Mouse (Mus musculus): ENCODE data around the gene Tead2. TPM values are rescaled to one million over a fixed set of nuclear protein-coding genes. Genes with fewer than 3 reads are reported as not detected.
"Not testable (repeated sequence)": the region's sequence is repeated elsewhere in the genome, so short reads cannot be mapped to it uniquely, and the experiment has no call there.

Tead2 gene
- 10 to 100 TPM in 1 of 4 experiments, 1 to 10 TPM in 3; 6.2 to 10.4 (median 8.0) TPM for total RNA-seq (2022)

DNA sequence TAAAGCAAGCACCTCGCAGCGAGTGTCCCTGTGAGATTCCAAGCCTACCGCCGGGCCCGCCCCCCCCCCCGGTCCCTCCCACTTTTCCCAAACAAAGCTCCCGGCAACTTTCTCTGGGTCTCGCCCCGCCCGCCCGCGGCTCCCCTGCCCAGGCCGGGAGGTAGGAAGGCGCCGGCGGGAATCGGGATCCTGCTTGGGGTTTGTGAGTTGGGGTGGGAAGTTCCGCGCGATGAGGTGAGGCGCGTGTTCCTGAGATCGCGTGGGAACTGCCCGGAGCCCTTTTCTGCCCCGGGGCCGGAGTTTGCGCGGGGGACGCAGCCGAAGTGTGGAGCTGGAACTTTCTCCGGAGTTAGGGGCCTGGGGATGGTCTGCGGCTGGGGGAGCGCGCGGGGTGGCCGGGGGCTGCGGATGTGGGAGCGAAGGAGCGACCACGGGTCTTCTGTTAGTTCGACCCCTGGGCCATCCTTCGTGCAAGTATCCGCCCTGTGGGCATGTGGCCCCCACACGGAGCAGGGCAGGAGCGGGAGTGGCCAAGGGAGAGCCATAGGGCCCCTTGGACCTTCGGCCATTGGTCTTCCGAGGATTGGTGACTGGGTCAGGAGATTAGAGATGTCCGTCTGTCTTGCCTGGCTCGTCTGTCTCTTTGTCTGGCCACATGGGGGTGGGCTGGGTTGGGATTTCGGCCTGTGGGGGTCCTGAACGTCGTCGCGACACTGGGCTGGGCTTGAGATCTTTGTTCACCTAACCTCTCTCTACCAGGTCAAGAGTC, at the start of gene Tead2:
Tead2 (plus strand) TSS at position 81 of the 769 bp plus-strand sequence.
- DNase-seq (ENCODE audit: low spot score): no peak

DNA sequence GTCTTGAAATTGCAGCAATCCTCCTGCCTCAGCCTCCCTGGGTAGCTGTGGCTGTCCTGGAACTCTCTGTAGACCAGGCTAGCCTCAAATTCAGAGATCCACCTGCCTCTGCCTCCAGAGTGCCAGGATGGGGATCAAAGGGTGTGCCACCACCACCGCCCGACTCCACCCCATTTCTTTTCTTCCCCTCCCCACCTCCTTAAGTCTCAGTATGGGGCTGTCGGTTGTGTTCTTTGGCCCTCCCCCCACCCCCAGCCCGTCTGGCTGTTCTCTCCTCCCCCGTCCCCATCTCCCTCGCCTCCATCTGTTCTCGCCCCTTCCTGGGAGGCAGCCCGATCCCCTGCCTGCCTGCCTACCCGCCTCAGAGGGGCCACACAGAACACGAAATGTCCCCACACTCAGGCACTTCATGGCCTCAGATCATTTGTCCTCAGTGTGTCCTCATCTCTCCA, 48.6 kb upstream of the Tead2 start:
- no peak for DNase-seq (ENCODE audit: low spot score)

DNA sequence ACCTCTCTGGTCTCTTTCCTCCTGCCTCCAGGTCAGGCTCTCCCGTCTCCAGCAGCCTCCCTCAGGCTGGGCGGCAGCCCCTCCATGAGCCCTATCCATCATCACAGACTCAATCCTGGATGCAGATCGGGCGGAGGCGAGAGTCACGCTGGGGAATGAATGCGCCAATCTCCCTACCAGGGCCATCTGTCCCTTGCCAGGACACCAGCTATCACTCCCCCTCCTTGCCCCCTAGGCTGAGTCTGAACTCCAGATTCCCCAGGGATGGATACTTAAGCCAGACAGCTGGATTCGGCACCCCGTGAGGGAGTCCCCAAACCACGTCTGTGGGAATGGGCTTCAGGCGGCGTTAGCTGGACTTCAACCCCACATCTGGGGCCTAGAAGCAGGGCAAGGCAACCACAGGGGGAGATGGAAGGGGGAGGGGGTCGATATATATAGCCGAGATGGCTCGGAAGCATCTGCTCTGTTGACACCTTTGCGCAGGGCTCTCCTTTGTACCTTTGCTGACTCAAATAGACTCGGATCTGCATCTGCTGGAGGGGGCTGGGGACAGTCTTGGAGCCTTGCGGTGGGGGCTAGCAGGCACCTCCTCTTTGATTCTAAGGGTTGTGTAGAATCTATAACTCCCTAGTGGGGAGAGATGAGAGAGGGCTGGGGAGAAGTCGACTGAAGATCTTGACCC, 47.6 kb upstream of the Tead2 start:
- no peak for DNase-seq (ENCODE audit: low spot score)

DNA sequence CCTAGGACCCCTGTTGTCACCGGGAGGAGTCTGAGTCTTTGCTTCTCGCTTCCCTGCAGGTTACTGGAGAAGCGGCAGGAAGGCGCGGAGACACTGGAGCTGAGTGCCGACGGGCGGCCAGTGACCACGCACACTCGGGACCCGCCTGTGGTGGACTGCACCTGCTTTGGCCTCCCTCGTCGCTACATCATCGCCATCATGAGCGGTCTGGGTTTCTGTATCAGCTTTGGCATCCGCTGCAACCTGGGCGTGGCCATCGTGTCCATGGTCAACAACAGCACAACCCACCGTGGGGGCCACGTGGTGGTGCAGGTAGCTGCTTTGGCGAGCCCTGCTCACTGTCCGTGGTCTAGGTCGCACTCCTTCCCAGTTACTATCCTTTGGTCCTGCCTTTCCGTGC, 46.9 kb upstream of the Tead2 start:
- DNase-seq (ENCODE audit: low spot score): no peak

DNA sequence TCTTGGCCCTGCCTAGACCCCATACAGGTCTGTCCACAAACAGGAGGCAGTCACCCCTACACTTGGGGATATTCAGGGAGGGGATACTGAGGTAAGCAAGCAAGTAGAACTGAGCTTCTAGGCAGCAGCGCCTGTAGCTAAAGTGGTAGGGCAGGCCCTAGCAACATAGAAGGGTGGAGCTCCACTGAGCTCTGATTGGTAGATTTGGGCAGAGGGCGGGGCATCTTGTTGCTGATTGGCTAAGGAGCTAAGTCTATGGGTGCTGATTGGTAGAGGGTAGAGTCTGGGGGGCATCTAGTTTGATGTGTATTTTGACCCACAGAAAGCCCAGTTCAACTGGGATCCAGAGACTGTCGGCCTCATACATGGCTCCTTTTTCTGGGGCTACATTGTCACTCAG, 46.1 kb upstream of the Tead2 start:
- DNase-seq (ENCODE audit: low spot score): no peak

DNA sequence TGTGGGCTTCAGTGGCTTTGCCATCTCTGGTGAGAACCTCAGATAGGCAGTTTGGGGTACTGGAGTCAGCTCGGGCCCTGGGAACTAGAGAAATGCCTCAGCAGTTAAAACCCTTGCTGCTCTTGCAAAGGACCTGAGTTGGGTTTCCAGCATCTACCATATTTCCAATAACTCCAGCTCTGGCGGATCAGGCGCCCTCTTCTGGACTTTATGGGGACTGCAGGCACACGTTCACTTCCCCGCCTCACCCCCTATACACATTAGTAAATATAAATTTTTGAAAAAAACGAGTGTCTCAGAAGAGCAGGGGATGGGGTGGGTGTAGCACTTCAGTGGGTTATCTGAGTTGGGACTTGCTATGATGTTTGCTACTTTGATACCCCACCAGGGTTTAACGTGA, 42.6 kb upstream of the Tead2 start:
- no peak for DNase-seq (ENCODE audit: low spot score)

DNA sequence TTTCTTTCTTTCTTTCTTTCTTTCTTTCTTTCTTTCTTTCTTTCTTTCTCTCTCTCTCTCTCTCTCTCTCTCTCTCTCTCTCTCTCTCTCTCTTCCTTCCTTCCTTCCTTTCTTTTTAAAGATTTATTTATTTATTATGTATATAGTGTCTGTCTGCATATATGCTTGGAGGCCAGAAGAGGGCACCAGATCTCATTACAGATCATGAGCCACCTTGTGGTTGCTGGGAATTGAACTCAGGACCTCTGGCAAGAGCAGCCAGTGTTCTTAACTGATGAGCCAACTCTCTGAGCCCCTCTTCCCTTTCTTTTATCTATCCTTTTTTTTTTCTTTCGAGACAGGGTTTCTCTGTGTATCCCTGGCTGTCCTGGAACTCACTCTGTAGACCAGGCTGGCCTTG, 41.8 kb upstream of the Tead2 start:
- DNase-seq (ENCODE audit: low spot score): not testable (repeated sequence)

DNA sequence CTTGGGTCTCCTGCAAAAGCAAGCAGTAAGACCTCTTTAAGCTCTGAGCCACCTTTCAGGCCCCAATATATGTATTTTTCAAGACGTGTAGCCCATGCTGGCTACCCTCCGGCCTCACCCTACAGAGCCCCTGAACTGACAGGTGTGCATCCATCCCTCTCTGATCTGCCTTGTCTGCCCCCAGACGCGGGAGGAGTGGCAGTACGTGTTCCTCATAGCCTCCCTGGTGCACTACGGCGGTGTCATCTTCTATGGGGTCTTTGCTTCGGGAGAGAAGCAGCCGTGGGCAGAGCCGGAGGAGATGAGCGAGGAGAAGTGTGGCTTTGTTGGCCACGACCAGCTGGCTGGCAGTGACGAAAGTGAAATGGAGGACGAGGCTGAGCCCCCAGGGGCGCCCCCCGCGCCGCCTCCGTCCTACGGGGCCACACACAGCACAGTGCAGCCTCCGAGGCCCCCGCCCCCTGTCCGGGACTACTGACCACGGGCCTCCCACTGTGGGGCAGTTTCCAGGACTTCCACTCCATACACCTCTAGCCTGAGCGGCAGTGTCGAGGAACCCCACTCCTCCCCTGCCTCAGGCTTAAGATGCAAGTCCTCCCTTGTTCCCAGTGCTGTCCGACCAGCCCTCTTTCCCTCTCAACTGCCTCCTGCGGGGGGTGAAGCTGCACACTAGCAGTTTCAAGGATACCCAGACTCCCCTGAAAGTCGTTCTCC, 40.8 kb upstream of the Tead2 start:
- DNase-seq (ENCODE audit: low spot score): no peak

DNA sequence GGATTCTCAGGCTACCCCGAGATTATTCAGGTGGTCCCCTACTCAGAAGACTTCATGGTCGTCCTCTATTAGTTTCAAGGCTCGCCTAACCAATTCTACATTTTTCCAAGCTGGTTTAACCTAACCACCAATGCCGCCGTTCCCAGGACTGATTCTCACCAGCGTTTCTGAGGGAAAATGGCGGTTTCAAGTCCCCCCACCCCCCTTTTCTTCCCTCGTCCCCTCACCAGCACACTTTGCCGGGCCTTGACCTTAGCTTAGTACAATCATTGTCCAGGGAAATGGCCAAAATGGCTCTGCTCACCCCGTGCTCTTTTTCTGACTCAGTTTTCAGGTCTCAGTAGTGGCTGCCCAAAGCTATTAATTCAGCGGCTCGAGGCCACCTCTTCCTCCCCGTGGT, 40.2 kb upstream of the Tead2 start:
- DNase-seq (ENCODE audit: low spot score): no peak

DNA sequence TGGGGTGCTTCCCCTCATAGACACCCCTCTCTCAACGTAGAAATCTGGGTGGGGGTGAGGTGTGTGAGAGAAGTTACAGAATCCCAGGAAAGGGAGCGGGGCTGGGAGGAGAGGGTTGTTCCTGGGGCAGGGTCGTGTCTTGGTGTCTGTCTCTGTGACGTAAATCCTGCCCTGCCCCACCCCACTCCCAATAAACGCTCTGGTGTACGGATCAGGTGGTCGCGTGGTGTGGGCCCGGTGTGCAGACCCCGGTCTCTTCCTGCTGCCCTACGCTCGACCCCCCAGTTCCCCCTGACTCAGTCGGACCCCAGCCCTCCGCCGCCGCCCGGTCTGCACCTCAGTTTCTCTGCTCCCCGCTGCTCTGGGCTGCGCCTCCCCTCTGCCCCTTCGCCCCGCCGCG, 39.6 kb upstream of the Tead2 start:
- no peak for DNase-seq (ENCODE audit: low spot score)

DNA sequence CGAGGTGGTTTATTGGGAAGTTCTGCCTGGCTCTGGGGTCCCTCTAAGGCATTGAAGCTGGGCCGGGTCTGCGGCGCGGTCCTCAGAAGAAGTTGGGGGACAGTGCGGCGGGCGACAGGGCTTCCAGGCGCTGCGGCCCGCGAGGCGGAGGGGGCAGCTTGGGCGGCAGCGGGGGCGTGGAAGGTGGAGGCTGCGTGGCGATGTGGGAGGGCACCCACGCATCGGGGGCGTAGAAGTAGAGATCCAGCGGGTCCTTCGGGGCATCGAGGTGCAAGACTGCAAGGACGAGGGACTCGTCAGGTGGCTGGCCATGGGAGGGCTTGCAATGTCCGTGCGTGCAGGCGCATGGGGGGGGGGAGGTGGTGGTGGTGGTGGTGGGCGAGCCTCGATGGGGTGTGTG, 39.2 kb upstream of the Tead2 start:
- no peak for DNase-seq (ENCODE audit: low spot score)

DNA sequence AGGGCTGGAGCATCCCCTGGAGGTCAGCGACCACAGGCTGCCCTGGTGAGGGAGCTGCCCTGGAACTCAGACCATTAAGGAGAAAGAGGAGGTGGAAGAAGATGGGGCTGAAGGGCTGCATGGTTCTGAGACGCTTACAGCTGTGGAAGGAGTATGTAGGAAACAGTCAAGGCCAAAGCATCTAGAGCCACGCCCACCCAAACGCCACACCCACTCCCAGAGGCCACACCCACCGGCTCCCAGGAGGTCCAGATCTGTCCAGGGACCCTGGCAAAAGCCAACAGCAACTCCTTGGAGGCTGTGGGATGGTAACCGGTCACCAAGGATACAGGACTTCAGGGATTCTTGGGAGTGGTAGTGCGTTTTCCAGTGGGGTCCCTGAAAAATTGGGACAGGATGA, 37.0 kb upstream of the Tead2 start:
- no peak for DNase-seq (ENCODE audit: low spot score)

DNA sequence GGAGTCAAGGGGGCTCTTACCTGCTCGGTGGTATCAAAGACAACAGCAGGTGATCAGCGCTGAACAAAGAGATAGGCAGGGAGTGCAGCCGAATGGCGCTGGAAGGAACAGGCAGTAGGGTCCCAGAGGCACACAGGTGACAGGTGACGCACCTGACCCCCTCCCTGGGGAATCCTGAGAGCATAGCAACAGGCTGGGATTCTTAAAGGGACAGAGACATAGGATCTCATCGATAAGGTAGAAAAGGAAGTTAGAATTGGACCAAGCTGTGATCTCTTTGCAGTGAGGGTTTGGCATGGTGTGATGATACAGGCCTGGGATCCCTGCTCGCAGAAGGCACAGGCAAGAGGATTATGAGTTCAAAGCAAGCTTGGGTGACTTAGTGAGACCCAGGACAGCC, 36.1 kb upstream of the Tead2 start, which contains the start of gene Gfy:
Gfy (minus strand) TSS at position 101 of the 400 bp plus-strand sequence.
- DNase-seq (ENCODE audit: low spot score): no peak

DNA sequence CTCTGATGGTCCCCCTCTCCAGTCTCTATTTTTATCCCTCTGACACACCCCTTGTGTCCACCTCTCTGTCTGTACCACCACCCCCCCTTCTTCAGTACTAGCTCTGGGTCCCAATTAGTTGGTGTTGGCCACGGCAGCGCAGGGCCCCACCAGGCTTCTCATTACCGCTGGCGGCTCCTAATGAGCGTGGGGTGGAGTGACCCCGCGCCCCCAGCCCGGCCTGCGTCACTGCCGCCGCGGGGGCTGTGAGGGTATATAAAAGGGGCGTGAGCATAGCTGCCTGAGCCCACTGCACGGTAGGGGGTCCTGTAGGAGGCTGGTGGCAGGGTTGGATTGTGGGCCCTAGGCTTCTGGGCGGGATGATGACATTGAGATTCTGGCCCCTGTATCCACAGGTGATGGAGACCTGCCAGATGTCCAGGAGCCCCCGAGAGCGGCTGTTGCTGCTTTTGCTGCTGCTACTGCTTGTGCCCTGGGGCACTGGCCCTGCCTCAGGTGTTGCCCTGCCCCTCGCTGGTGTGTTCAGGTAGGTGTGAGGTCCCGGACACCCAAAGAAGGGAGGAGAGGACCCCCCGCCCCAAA, 34.6 kb upstream of the Tead2 start, which contains the start of gene Pth2:
Pth2 (plus strand) TSS at position 100 of the 582 bp plus-strand sequence.
- no peak for DNase-seq (ENCODE audit: low spot score)

DNA sequence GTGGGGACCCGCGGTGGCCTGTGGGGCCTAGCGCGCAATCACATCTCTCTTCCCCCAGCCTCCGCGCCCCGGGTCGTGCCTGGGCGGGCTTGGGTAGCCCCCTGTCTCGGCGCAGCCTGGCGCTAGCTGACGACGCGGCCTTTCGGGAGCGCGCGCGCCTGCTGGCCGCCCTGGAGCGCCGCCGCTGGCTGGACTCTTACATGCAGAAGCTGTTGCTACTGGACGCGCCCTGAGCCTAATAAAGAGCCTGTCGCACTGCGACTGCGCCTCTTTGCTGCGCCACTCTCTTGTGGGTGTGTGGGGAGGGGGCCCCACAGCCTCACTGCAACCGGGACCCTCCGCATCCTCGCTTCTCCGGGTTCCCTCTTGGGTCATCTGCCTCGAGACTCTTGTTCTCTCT, 34.0 kb upstream of the Tead2 start:
- no peak for DNase-seq (ENCODE audit: low spot score)

DNA sequence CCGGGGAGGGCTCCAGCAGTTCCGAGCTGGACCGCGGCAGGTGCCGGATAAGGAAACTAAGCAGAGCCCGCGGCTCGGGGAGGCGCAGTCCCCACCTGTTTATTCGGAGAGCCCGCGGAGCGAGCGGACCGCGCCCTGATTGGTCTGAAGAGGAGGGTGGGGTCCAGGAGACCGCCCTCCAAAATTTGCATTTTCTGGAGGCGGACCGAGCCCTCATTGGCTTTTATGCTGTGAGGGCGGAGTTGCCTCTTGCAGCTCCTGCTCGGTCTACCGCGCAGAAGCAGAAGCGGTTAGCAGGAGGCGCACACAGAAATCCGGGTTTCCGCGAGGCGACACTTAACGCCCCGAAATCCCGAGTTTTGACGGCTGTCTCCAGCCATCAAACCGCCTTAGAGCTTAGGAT, 33.4 kb upstream of the Tead2 start:
- peak; percentile 88 for DNase-seq (ENCODE audit: low spot score)

DNA sequence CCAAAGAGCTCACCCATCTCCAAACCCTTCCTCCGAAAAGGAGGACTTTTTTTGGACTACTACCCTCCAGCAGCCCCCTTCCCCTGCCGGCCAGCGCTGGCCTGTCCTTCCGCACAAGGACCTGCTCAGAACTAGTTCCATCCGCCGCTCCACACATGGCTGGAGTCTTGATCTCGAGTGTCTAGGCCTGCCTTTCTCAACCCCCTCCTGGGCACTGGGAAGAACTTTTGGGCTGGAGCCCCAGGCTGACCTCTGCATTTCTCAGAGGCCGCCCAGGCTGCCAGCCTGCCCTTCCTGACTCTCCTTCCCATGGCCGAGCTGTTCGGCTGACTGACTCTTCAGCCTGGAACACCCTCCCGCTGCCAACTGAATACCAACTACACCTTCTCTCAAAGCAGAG, 32.9 kb upstream of the Tead2 start:
- DNase-seq (ENCODE audit: low spot score): no peak

DNA sequence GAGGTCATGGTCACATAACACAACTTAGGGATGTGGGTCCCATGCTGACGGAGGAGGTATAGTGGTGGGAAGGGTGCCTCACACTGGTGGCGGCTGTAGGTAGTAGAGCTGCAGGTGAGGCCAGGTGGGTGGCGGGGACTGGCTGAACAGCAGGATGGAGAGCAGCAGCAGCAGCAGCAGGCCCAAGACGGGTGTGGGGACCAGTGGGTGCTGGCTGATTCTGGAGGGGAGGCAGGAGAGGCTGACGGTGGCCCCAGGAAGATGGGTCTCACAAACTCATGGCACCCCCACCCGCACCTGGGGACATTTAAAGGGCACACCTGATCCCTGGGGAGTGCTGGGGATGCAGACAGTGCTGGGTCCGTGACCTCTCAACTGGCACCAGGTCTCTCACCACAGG, 31.9 kb upstream of the Tead2 start:
- DNase-seq (ENCODE audit: low spot score): no peak

DNA sequence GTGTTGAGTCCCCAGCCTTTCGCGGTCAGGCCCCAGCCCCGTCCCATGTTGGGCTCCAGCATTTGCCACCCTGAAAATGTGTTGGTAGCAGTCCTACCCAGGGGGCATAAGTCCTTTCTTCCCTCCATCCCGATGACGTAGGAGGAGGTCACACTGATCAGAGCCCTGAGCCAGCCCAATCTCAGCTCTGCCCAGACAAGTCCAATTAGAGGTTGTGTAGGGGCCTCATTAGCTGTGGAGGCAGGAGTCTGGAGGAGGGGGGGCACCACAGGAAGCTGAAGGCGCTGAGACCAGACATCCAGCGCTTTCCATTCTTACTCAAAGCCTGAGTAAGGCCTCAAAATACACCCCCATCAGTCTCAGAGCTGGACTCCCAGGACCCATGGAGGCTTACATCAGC, 29.6 kb upstream of the Tead2 start:
- no peak for DNase-seq (ENCODE audit: low spot score)

DNA sequence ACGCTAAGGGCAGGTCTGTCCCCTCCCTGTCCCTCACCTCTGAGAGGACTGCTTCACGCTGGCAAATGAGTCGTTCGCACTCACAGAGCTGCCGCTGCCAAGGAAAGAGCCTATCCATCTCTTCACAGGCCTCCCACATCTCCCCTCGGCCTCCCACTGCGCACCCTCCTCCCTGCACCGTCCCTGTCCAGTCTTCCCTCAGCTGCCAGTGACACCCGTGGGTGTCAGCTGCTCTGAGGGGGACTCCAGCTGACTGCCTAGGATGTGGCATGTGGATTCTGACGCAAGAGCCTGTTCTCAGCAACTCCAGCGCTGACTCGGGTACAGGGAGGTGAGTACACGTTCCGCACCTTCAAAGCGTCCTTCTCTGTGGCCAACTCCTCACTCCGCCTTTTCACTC, 26.0 kb upstream of the Tead2 start:
- DNase-seq (ENCODE audit: low spot score): no peak

DNA sequence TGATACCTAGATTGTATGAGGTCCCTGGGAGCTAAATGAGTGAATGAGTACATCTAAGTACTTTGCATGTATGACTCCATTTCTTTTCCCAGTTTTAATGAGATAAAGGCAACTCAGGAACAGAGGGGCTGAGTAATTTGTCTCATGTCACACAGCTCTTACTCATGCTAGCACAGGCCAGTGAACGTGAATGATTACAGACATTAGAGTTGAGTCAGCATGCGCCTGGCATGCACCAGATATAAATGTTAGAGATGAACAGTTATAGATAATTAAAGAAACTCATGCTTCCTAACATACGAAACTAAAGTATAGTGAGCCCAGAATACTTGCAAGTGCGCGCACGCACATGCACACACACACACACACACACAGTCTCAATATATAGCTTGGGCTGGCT, 25.4 kb upstream of the Tead2 start:
- no peak for DNase-seq (ENCODE audit: low spot score)

DNA sequence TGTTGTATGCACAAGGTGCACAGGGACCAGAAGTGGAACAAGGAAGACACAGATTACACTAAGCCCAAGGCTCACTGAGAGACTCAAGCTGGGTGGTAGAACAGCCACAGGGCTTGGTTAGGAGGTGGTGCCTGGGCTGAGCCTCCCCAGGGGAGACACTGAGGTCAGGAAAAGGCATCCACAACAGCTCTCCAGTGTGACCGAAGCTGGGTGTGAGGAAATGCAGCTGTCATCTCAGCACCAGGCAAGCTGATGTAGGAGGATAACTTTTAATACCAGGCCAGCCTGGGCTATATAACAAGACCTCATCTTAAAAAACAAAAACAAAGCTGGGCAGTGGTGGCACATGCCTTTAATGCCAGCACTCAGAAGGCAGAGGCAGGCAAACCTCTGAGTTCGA, 24.4 kb upstream of the Tead2 start:
- DNase-seq (ENCODE audit: low spot score): no peak

All from heart, adult 8-10 months (tissue).